Mouse (Mus musculus) hindbrain, postnatal 0 days (tissue): ENCODE data around the gene Olfr69. TPM values are rescaled to one million over a fixed set of nuclear protein-coding genes. Genes with fewer than 3 reads are reported as not detected.
"Not testable (repeated sequence)": the region's sequence is repeated elsewhere in the genome, so short reads cannot be mapped to it uniquely, and the experiment has no call there.

Experiments
- ATAC-seq: fragments of 200-750 bp; cut with Nextera tagmentation; 2 replicates; pipeline ENCODE4 v1.8.0; 2017; ENCODE audit warnings: mild to moderate bottlenecking, moderate TSS enrichment, moderate library complexity
- DNase-seq: peaks from one replicate; pipeline ENCODE4 v3.0.0-alpha.2; 2015; ENCODE audit warnings: low spot score
- H3K27ac ChIP-seq: fragments of 300-500 bp; sonication (generic); 2 replicates; pipeline ENCODE4 v1.5.1; 2014; ENCODE audit warnings: mild to moderate bottlenecking
- H3K27me3 ChIP-seq: fragments of 300-500 bp; sonication (generic); 2 replicates; pipeline ENCODE4 v1.6.1; 2014; ENCODE audit warnings: low read length, mixed read lengths; ENCODE audit not compliant: insufficient read depth
- H3K36me3 ChIP-seq: fragments of 300-500 bp; sonication (generic); 2 replicates; pipeline ENCODE4 v1.6.1; 2014; ENCODE audit warnings: low read length, mixed read lengths; ENCODE audit not compliant: insufficient read depth
- H3K4me1 ChIP-seq: fragments of 300-500 bp; sonication (generic); 2 replicates; pipeline ENCODE4 v1.6.1; 2014; ENCODE audit warnings: antibody characterized with exemption, low read length, mixed read lengths; ENCODE audit not compliant: insufficient read depth
- H3K4me2 ChIP-seq: fragments of 300-500 bp; sonication (generic); 2 replicates; pipeline ENCODE4 v1.6.1; 2014; ENCODE audit warnings: low read depth, mild to moderate bottlenecking, low read length, moderate library complexity, mixed read lengths
- H3K4me3 ChIP-seq: fragments of 300-500 bp; sonication (generic); 2 replicates; pipeline ENCODE4 v1.5.1; 2014; ENCODE audit warnings: low read length
- H3K9ac ChIP-seq: fragments of 300-500 bp; sonication (generic); replicated peaks from 2 replicates; pipeline ENCODE4 v1.6.1; 2014; ENCODE audit warnings: mild to moderate bottlenecking, low read length, moderate library complexity, mixed read lengths
- H3K9me3 ChIP-seq: fragments of 300-500 bp; sonication (generic); 2 replicates; pipeline ENCODE4 v1.6.1; 2016; ENCODE audit warnings: low read length, mixed read lengths
- CTCF ChIP-seq: IDR thresholded peaks from 2 replicates; pipeline ENCODE4 v1.5.1; 2016; ENCODE audit warnings: antibody characterized with exemption, control low read depth, low read depth
- WGBS: fragments of 180-500 bp; shearing (Covaris S2); extraction: QIAGEN DNeasy Blood & Tissue Kit; methylation state at CpG from one replicate; pipeline ENCODE4 v1.1.7; 2014; 5-methylcytosine and 5-hydroxymethylcytosine counted together
- polyA plus RNA-seq: library from polyadenylated mRNA; unstranded; fragments of >200 nt; fragmentation: Nextera tagmentation; extraction: Ambion mirVana; gene quantifications from 2 replicates; pipeline ENCODE4 v1.2.1, GENCODE M21; 2015
- total RNA-seq: library from RNA; depleted of rRNA; stranded (reverse); fragments of >200 nt; gene quantifications from 2 replicates; pipeline ENCODE4 v1.2.3, GENCODE M21; 2014

Gene Olfr69
- total and polyA plus RNA-seq, 2 experiments from 2014 or later: not detected

- Histone ChIP-seq H3K27me3 (no peaks in the 10 kb centered on the region), H3K4me1 (no peaks in the 10 kb centered on the region), H3K36me3 (no peaks in the 10 kb centered on the region), H3K9ac (no peak overlapping the region), H3K4me3 (no peak overlapping the region), H3K9me3 (no peaks in the 10 kb centered on the region), H3K27ac (no peak overlapping the region), H3K4me2 (no peak overlapping the region)
- DNase-seq: no peak
- WGBS: 91% methylated on average over 1 of the region's 1 CpGs
- no peak for TF ChIP-seq CTCF
- no peak for ATAC-seq
Observed at GRCm38 (mm10) chr7:103810296-103810695, 38.9 kb upstream of the Olfr69 start.

GRCm38 (mm10) chr7:103809801-103810155 is 38.4 kb upstream of the Olfr69 start:
- no peak for DNase-seq
- Histone ChIP-seq H3K27ac (no peak overlapping the region), H3K4me3 (no peak overlapping the region), H3K4me2 (no peak overlapping the region), H3K36me3 (no peaks in the 10 kb centered on the region), H3K27me3 (no peaks in the 10 kb centered on the region), H3K9me3 (no peaks in the 10 kb centered on the region), H3K9ac (no peak overlapping the region), H3K4me1 (no peaks in the 10 kb centered on the region)
- no peak for TF ChIP-seq CTCF
- ATAC-seq: no peak
- 73% methylated on average over 1 of the region's 1 CpGs for WGBS

- Histone ChIP-seq H3K4me1 (no peaks in the 10 kb centered on the region), H3K27ac (no peak overlapping the region), H3K27me3 (no peaks in the 10 kb centered on the region), H3K4me2 (no peak overlapping the region), H3K36me3 (no peaks in the 10 kb centered on the region), H3K9ac (no peak overlapping the region), H3K4me3 (no peak overlapping the region), H3K9me3 (no peaks in the 10 kb centered on the region)
- WGBS: 71% methylated on average over 5 of the region's 5 CpGs
- DNase-seq (no peak), ATAC-seq (no peak)
- TF ChIP-seq CTCF: no peak
Observed at GRCm38 (mm10) chr7:103808971-103809800, 37.8 kb upstream of the Olfr69 start.

GRCm38 (mm10) chr7:103808120-103808519 is 36.7 kb upstream of the Olfr69 start:
- WGBS: 72% methylated on average over 2 of the region's 2 CpGs
- ATAC-seq, H3K9me3 ChIP-seq, H3K27me3 ChIP-seq, H3K4me1 ChIP-seq, DNase-seq, H3K27ac ChIP-seq, H3K36me3 ChIP-seq, H3K4me2 ChIP-seq, H3K9ac ChIP-seq, H3K4me3 ChIP-seq: not testable (repeated sequence)

- WGBS: 65% methylated on average over 1 of the region's 1 CpGs
- no peaks in the 10 kb centered on the region for H3K36me3 ChIP-seq
- no peak overlapping the region for H3K4me2 ChIP-seq
- H3K9ac ChIP-seq: no peak overlapping the region
- no peaks in the 10 kb centered on the region for H3K9me3 ChIP-seq
- H3K27ac ChIP-seq: no peak overlapping the region
- H3K4me3 ChIP-seq: no peak overlapping the region
- H3K27me3 ChIP-seq: no peaks in the 10 kb centered on the region
- ATAC-seq (no peak), DNase-seq (peak; percentile 59)
- no peaks in the 10 kb centered on the region for H3K4me1 ChIP-seq
- TF ChIP-seq CTCF: peak; percentile 66
Observed at GRCm38 (mm10) chr7:103806856-103807255, 35.5 kb upstream of the Olfr69 start.

GRCm38 (mm10) chr7:103792669-103793388 is 21.4 kb upstream of the Olfr69 start:
- Histone ChIP-seq H3K4me1 (no peaks in the 10 kb centered on the region), H3K27ac (no peak overlapping the region), H3K27me3 (no peaks in the 10 kb centered on the region), H3K4me2 (no peak overlapping the region), H3K36me3 (no peaks in the 10 kb centered on the region), H3K4me3 (no peak overlapping the region), H3K9ac (no peak overlapping the region), H3K9me3 (no peaks in the 10 kb centered on the region)
- DNase-seq: no peak
- no peak for TF ChIP-seq CTCF
- WGBS: 30% methylated on average over 4 of the region's 4 CpGs
- ATAC-seq: no peak

- no peak for DNase-seq
- H3K4me2 ChIP-seq: no peak within 1 kb of the TSS
- ATAC-seq: no peak
- no peak within 1 kb of the TSS for H3K27ac ChIP-seq
- H3K4me1 ChIP-seq: no peaks in the 10 kb centered on the region
- H3K27me3 ChIP-seq: no peaks in the 10 kb centered on the region
- no peak within 1 kb of the TSS for H3K9ac ChIP-seq
- no peak within 1 kb of the TSS for H3K4me3 ChIP-seq
- H3K9me3 ChIP-seq: no peaks in the 10 kb centered on the region
- no peaks in the 10 kb centered on the region for H3K36me3 ChIP-seq
- no peak for TF ChIP-seq CTCF
- 72% methylated on average over 3 of the region's 3 CpGs for whole genome bisulfite sequencing
Observed at GRCm38 (mm10) chr7:103791721-103792120, 20.3 kb upstream of the Olfr69 start, which contains the start of gene Olfr67. TSS of gene Olfr67 (minus strand) at chr7:103791821.
